Mouse (Mus musculus) hindbrain, embryonic 11.5 days (tissue): ENCODE measurements at regions not wholly inside any gene's neighbourhood (a gene's known extent, or its start where the extent isn't known, plus 50 kb on each side); places are given as distances from the start of the nearest gene placed in this dataset.

Experiments used
- ATAC-seq: fragments of 200-750 bp; cut with Nextera tagmentation; 2 replicates; pipeline ENCODE4 v1.8.0; 2017; ENCODE audit warnings: mild to moderate bottlenecking, moderate TSS enrichment, moderate library complexity; ENCODE audit not compliant: low FRiP score
- DNase-seq: peaks from one replicate; pipeline ENCODE4 v3.0.0-alpha.2; 2015; ENCODE audit warnings: low spot score
- H3K27ac ChIP-seq: fragments of 300-500 bp; sonication (generic); 2 replicates; pipeline ENCODE4 v1.5.1; 2014; ENCODE audit warnings: mild to moderate bottlenecking, low read depth, low read length
- H3K27me3 ChIP-seq: fragments of 300-500 bp; sonication (generic); 2 replicates; pipeline ENCODE4 v1.6.1; 2014; ENCODE audit warnings: mild to moderate bottlenecking, low read length, moderate library complexity, mixed read lengths; ENCODE audit not compliant: control insufficient read depth, insufficient read depth
- H3K36me3 ChIP-seq: fragments of 300-500 bp; sonication (generic); 2 replicates; pipeline ENCODE4 v1.6.1; 2014; ENCODE audit warnings: mild to moderate bottlenecking, low read length, moderate library complexity, mixed read lengths; ENCODE audit not compliant: control insufficient read depth, insufficient read depth
- H3K4me1 ChIP-seq: fragments of 300-500 bp; sonication (generic); replicated peaks from 2 replicates; pipeline ENCODE4 v1.6.1; 2014; ENCODE audit warnings: low read length, mixed read lengths; ENCODE audit not compliant: control insufficient read depth, insufficient read depth
- H3K4me2 ChIP-seq: fragments of 300-500 bp; sonication (generic); replicated peaks from 2 replicates; pipeline ENCODE4 v1.6.1; 2014; ENCODE audit warnings: mild to moderate bottlenecking, low read depth, low read length
- H3K4me3 ChIP-seq: fragments of 300-500 bp; sonication (generic); 2 replicates; pipeline ENCODE4 v1.5.1; 2014; ENCODE audit warnings: low read depth, low read length
- H3K9ac ChIP-seq: fragments of 300-500 bp; sonication (generic); 2 replicates; pipeline ENCODE4 v1.6.1; 2014; ENCODE audit warnings: low read depth, low read length
- H3K9me3 ChIP-seq: fragments of 300-500 bp; sonication (generic); 2 replicates; pipeline ENCODE4 v1.6.1; 2016; ENCODE audit warnings: low read length; ENCODE audit not compliant: control insufficient read depth
- WGBS: fragments of 180-500 bp; shearing (Covaris S2); extraction: QIAGEN DNeasy Blood & Tissue Kit; methylation state at CpG from one replicate; pipeline ENCODE4 v1.1.7; 2014; 5-methylcytosine and 5-hydroxymethylcytosine counted together

DNA sequence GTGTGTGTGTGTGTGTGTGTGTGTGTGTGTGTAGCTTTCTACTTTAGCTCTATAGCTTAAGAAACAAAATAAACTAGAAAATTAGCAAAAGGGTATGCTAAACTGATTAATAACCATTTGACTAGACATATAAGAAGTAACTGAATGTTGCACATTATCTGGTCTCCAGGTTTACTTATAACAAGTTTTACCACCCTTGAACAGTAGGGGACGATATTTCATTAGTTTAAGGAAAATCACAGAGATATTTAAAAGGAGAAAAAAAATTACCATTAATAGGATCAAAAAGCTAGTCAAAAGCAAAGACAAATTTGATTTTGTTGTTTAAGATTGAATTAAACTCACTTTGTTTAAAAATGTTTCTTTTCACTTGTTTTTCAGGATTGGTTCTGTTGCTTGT is 349.5 kb upstream of the Itga1 start:
- Histone ChIP-seq H3K27me3 (no peaks in the 10 kb centered on the region), H3K27ac (no peak overlapping the region), H3K4me2 (no peak overlapping the region), H3K36me3 (no peaks in the 10 kb centered on the region), H3K4me3 (no peak overlapping the region), H3K9me3 (no peaks in the 10 kb centered on the region), H3K9ac (no peak overlapping the region), H3K4me1 (no peaks in the 10 kb centered on the region)
- DNase-seq (peak; percentile 28), ATAC-seq (no peak)
- WGBS: 12% methylated on average over 1 of the region's 1 CpGs

DNA sequence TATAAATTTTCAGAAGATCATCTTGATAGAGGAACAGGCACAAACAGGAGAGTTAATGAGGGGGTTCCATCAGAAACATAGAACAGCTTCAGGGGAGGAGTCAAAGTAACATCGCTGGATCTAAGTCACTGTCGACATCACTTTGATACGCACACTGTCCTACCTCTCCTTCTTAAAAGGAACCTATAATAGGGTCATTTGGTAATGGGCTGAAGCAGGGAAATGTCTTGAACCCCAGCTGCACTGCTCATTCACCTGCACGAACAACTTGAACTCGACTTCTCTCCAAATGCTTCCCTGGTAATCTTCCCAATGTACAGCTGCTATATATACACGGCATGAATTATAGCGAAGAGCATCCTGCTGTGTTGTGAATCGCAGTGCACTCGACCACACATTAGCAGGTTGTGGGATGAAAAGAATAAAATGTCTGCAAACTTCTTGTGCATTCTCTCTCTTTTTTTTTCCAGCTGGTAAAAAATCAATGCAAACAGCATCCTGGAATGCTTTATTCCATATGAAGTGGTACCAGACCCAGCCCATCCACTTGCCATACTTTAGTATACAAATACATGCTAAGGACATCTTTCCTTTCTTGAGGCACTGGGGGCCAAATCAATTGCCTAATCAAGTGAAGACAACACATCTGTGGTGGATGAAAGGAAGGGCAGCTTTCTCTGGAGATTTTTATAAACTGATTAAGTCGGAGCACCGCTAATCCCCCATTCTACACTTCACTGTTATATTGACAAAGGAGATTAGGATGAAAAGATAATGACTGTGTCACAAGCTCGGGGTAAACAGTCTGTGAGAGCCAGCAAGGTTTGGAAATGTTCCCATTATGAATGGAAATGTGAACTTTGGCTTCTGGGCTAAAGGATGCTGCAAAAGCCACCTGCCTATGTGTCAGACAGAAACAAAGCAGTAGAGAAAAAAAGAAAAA is 325.6 kb upstream of the Itga1 start:
- Histone ChIP-seq H3K27ac (no peak overlapping the region), H3K36me3 (no peaks in the 10 kb centered on the region), H3K4me1 (no peaks in the 10 kb centered on the region), H3K4me2 (no peak overlapping the region), H3K27me3 (no peaks in the 10 kb centered on the region), H3K9ac (no peak overlapping the region), H3K4me3 (no peak overlapping the region), H3K9me3 (no peaks in the 10 kb centered on the region)
- ATAC-seq (no peak), DNase-seq (no peak)
- WGBS: 64% methylated on average over 12 of the region's 12 CpGs

GRCm38 (mm10) chr13:115425610-115426562 is 324.1 kb upstream of the Itga1 start:
- H3K4me2 ChIP-seq: no peak overlapping the region
- no peak for ATAC-seq
- H3K9ac ChIP-seq: no peak overlapping the region

DNA sequence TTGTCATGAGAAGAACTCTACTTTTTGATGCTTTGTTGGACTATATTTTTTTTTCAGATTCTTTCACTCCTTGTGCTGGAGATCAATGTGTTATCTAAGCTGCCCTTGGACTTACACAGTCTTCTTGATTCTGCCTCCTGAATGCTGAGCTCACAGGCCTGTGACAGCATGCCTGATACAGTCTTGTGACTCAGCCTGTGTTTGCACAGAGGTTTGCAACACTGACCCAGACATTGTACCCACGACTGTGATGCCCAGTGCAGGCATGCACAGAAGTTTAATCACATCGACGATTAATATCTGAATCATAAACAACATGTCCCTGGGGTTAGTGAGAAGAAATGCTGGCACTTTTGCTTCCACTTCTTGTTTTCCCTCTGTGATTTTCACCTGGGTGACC is 322.0 kb upstream of the Itga1 start:
- Histone ChIP-seq H3K4me2 (no peak overlapping the region), H3K27ac (no peak overlapping the region), H3K4me1 (no peaks in the 10 kb centered on the region), H3K9ac (no peak overlapping the region), H3K9me3 (no peaks in the 10 kb centered on the region), H3K27me3 (no peaks in the 10 kb centered on the region), H3K36me3 (no peaks in the 10 kb centered on the region), H3K4me3 (no peak overlapping the region)
- DNase-seq (no peak), ATAC-seq (no peak)
- WGBS: 87% methylated on average over 3 of the region's 3 CpGs

More at GRCm38 (mm10) chr13:115425610-115426562, 324.1 kb upstream of the Itga1 start:
- Histone ChIP-seq H3K9me3 (no peaks in the 10 kb centered on the region), H3K27ac (no peak overlapping the region), H3K27me3 (no peaks in the 10 kb centered on the region), H3K4me1 (no peaks in the 10 kb centered on the region), H3K36me3 (no peaks in the 10 kb centered on the region), H3K4me3 (no peak overlapping the region)
- 75% methylated on average over 8 of the region's 8 CpGs for WGBS
- DNase-seq: no peak

DNA sequence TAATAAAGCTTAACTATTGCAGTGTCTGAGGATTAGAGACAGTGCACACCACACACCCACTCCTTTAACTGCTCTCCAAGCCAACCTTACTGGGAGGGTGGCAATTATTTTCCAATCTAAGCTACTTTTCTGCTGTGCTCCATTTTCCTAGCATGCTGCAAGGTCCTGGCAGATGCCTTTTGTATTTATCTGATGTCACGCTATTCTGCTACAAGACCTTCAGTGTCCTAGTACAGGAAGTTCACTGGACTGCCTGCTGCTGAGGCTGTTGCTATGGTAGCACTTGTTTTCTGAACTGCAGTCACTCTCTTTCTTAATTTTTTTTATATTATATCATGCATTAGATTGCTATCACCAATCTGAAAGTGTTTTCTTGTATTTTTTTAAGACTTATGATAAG is 319.7 kb upstream of the Itga1 start:
- 24% methylated on average over 1 of the region's 1 CpGs for WGBS
- ATAC-seq (peak; percentile 65; the same call in 1 of the 2 replicates), DNase-seq (peak; percentile 19)
- Histone ChIP-seq H3K36me3 (no peaks in the 10 kb centered on the region), H3K9me3 (no peaks in the 10 kb centered on the region), H3K4me3 (no peak overlapping the region), H3K4me1 (no peaks in the 10 kb centered on the region), H3K9ac (no peak overlapping the region), H3K4me2 (no peak overlapping the region), H3K27me3 (no peaks in the 10 kb centered on the region), H3K27ac (no peak overlapping the region)

DNA sequence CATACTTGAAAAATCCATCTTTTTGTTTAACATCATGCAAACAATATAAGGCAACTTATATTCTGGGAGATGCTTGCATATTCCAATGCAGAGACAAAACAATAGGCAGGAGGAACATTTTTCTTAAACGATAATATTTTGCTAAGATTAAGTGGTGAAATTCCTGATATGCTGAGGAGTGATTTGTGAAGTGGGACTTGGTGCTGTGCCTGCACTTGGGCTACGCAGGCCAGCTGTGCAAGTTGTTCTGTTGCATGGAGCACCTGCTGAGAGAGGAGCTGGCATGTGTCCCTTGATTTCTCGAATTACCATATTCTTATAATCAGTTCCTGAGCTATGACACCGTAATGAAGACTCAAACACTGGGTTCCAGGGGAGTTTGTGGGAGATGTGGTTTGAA is 316.1 kb upstream of the Itga1 start:
- Histone ChIP-seq H3K27me3 (no peaks in the 10 kb centered on the region), H3K4me1 (no peaks in the 10 kb centered on the region), H3K4me3 (no peak overlapping the region), H3K27ac (no peak overlapping the region), H3K36me3 (no peaks in the 10 kb centered on the region), H3K4me2 (no peak overlapping the region), H3K9me3 (no peaks in the 10 kb centered on the region), H3K9ac (no peak overlapping the region)
- no peak for ATAC-seq
- WGBS: 70% methylated on average over 4 of the region's 4 CpGs
- DNase-seq: no peak

GRCm38 (mm10) chr13:115413721-115414531 is 312.2 kb upstream of the Itga1 start:
- Histone ChIP-seq H3K36me3 (no peaks in the 10 kb centered on the region), H3K4me2 (no peak overlapping the region), H3K27ac (no peak overlapping the region), H3K9me3 (no peaks in the 10 kb centered on the region), H3K4me3 (no peak overlapping the region), H3K27me3 (no peaks in the 10 kb centered on the region), H3K4me1 (no peaks in the 10 kb centered on the region), H3K9ac (no peak overlapping the region)
- ATAC-seq (no peak), DNase-seq (no peak)
- WGBS: 75% methylated on average over 9 of the region's 9 CpGs

GRCm38 (mm10) chr13:115405916-115406315 is 304.2 kb upstream of the Itga1 start:
- ATAC-seq (no peak), DNase-seq (no peak)

More at GRCm38 (mm10) chr13:115405916-115406315, 304.2 kb upstream of the Itga1 start:
- H3K4me3 ChIP-seq: no peak overlapping the region
- H3K4me1 ChIP-seq: no peaks in the 10 kb centered on the region
- H3K4me2 ChIP-seq: no peak overlapping the region
- no peaks in the 10 kb centered on the region for H3K36me3 ChIP-seq
- H3K9me3 ChIP-seq: no peaks in the 10 kb centered on the region
- no peak overlapping the region for H3K27ac ChIP-seq
- H3K27me3 ChIP-seq: no peaks in the 10 kb centered on the region
- 89% methylated on average over 1 of the region's 1 CpGs for WGBS
- no peak overlapping the region for H3K9ac ChIP-seq
